Mouse (Mus musculus) neural tube, embryonic 13.5 days (tissue): ENCODE measurements at regions not wholly inside any gene's neighbourhood (a gene's known extent, or its start where the extent isn't known, plus 50 kb on each side); places are given as distances from the start of the nearest gene placed in this dataset.
A peak's percentile ranks its signal among the peaks of the same experiment; 100 is the strongest.

Source experiments
- ATAC-seq: fragments of 200-750 bp; cut with Nextera tagmentation; 2 replicates; pipeline ENCODE4 v1.8.0; 2017; ENCODE audit warnings: low read depth, mild to moderate bottlenecking, moderate TSS enrichment, moderate library complexity
- H3K27ac ChIP-seq: fragments of 300-500 bp; sonication (generic); replicated peaks from 2 replicates; pipeline ENCODE4 v1.5.1; 2015; ENCODE audit warnings: moderate library complexity, mild to moderate bottlenecking, inconsistent platforms
- H3K27me3 ChIP-seq: fragments of 300-500 bp; sonication (generic); 2 replicates; pipeline ENCODE4 v1.6.1; 2015; ENCODE audit warnings: mild to moderate bottlenecking, inconsistent platforms
- H3K36me3 ChIP-seq: fragments of 300-500 bp; sonication (generic); 2 replicates; pipeline ENCODE4 v1.6.1; 2015; ENCODE audit warnings: mild to moderate bottlenecking, inconsistent platforms
- H3K4me1 ChIP-seq: fragments of 300-500 bp; sonication (generic); replicated peaks from 2 replicates; pipeline ENCODE4 v1.6.1; 2015; ENCODE audit warnings: inconsistent platforms
- H3K4me2 ChIP-seq: fragments of 300-500 bp; sonication (generic); 2 replicates; pipeline ENCODE4 v1.6.1; 2015; ENCODE audit warnings: inconsistent platforms, mild to moderate bottlenecking, moderate library complexity
- H3K4me3 ChIP-seq: fragments of 300-500 bp; sonication (generic); 2 replicates; pipeline ENCODE4 v1.5.1; 2015; ENCODE audit warnings: mild to moderate bottlenecking, inconsistent platforms
- H3K9ac ChIP-seq: fragments of 300-500 bp; sonication (generic); 2 replicates; pipeline ENCODE4 v1.6.1; 2015; ENCODE audit warnings: moderate library complexity, mild to moderate bottlenecking, inconsistent platforms
- H3K9me3 ChIP-seq: fragments of 300-500 bp; sonication (generic); 2 replicates; pipeline ENCODE4 v1.6.1; 2016; ENCODE audit warnings: inconsistent platforms
- WGBS: fragments of 180-500 bp; shearing (Covaris S2); methylation state at CpG from one replicate; pipeline ENCODE4 v1.1.7; 2015; 5-methylcytosine and 5-hydroxymethylcytosine counted together

GRCm38 (mm10) chr8:103148447-103148846 is 363.0 kb upstream of the Cdh11 start:
- 42% methylated on average over 10 of the region's 10 CpGs for WGBS
- H3K4me2 ChIP-seq, result no peak overlapping the region
- H3K4me1 ChIP-seq, result peaks cover 15% of the 10 kb centered on the region; the same call in 1 of the 2 replicates
- ATAC-seq, result 0 out of 2 replicates have a peak, but pooled peaks have one; percentile 32
- no peak overlapping the region for H3K27ac ChIP-seq
- no peak overlapping the region for H3K4me3 ChIP-seq
- no peaks in the 10 kb centered on the region for H3K27me3 ChIP-seq
- H3K9me3 ChIP-seq, result no peaks in the 10 kb centered on the region
- H3K36me3 ChIP-seq, result no peaks in the 10 kb centered on the region
- no peak overlapping the region for H3K9ac ChIP-seq

GRCm38 (mm10) chr8:103166623-103167316 is 381.3 kb upstream of the Cdh11 start:
- Histone ChIP-seq H3K4me1 (no peaks in the 10 kb centered on the region), H3K27me3 (no peaks in the 10 kb centered on the region), H3K9me3 (no peaks in the 10 kb centered on the region), H3K36me3 (no peaks in the 10 kb centered on the region), H3K9ac (no peak overlapping the region), H3K4me3 (no peak overlapping the region), H3K27ac (no peak overlapping the region), H3K4me2 (no peak overlapping the region)
- WGBS, result 68% methylated on average over 7 of the region's 7 CpGs
- ATAC-seq, result no peak

DNA sequence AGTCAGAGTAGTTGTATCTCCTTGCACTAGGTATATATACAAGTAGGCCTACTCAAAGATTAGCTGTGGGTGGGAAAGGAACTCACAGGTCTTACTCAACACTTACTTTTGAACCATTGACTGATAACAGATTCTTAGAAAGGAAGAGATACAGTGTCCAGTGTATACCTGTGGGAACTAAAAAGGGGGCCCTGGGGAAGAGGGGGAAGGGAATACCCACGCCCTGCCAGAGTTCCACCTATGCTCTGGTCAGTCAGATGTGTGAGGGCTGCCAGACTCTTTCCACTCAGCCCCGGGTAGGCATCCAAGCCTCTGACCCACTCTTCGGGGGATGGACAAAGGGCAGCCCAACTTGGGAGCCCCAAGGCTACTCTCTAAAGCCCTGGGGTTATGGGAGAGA is 387.9 kb upstream of the Cdh11 start:
- no peak overlapping the region for H3K9ac ChIP-seq
- H3K27ac ChIP-seq, result no peak overlapping the region
- H3K4me3 ChIP-seq, result no peak overlapping the region
- no peaks in the 10 kb centered on the region for H3K27me3 ChIP-seq
- no peaks in the 10 kb centered on the region for H3K9me3 ChIP-seq
- no peaks in the 10 kb centered on the region for H3K4me1 ChIP-seq
- H3K4me2 ChIP-seq, result no peak overlapping the region
- H3K36me3 ChIP-seq, result no peaks in the 10 kb centered on the region
- WGBS, result 85% methylated on average over 3 of the region's 3 CpGs
- no peak for ATAC-seq

DNA sequence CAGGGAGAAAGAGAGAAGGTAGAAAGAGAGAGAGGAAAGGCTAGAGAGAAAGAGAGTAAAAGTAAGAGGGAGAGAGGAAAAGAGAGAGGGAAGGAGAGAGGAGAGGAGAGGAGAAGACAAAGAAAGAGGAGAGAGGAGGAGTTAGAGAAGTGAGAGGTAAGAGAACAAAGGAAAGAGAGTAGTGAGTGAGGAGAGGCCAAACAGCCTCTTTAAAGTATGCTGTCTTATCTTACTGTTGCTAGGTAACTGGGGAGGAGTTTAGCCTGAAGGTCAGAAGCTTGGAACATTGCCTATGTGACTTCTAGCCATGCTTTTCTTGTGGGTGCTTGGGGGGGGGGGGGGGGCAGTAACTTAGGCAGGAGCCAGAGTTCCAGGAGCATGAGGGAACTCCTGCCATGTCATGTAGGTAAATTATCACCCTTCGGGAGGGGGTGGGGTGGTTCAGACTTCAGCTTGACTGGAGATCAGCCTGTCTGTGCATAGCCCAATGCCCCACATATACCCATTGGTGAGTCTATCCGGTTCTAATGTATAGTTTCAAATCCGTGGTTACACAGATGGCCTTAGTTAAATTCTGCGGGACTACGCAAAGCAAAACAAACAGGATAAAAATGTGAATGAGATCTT is 388.5 kb upstream of the Cdh11 start:
- Histone ChIP-seq H3K9ac (no peak overlapping the region), H3K36me3 (no peaks in the 10 kb centered on the region), H3K27me3 (no peaks in the 10 kb centered on the region), H3K4me3 (no peak overlapping the region), H3K27ac (no peak overlapping the region), H3K4me1 (no peaks in the 10 kb centered on the region), H3K4me2 (no peak overlapping the region), H3K9me3 (no peaks in the 10 kb centered on the region)
- ATAC-seq, result no peak
- 81% methylated on average over 5 of the region's 5 CpGs for WGBS

GRCm38 (mm10) chr8:103180661-103181060 is 395.2 kb upstream of the Cdh11 start:
- no peaks in the 10 kb centered on the region for H3K27me3 ChIP-seq
- H3K4me3 ChIP-seq, result no peak overlapping the region
- ATAC-seq, result no peak
- H3K4me1 ChIP-seq, result no peaks in the 10 kb centered on the region
- no peaks in the 10 kb centered on the region for H3K36me3 ChIP-seq
- no peaks in the 10 kb centered on the region for H3K9me3 ChIP-seq
- no peak overlapping the region for H3K27ac ChIP-seq
- H3K9ac ChIP-seq, result no peak overlapping the region
- H3K4me2 ChIP-seq, result no peak overlapping the region

DNA sequence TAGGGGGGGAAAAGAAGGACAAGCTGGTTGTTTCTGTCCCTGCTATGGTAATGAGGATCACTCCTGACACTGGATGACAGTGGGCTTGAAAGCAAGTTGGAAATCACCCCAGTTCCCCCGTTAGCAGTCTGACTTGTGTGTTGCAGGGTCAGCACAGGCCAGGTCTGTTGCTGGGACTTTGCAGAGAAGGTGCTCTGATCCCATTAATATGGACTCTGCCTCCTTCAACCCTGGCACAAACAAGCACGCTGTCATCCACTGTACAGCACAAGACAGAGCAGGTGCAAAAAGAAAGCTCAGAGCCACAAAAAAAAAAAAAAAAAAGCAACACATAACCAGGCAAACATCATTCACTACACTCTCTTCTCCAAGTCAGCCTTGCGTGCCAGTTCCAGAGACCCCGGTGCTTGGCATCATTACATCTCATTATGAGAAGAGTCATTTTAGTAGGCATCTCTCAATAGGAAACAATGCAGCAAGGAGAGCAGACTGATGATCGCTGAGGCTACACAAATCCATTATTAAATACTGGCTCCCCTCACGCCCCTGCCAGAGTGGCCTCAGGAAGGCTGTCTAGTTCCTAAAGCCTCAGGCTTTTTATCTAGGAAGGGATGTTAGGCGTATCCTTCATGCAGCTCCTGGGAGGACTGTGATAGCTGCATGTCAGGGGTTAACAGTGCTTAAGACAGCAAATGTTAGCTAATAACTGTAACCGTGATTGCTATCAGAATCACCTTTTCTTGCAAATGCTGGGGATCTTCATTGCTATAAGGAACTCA is 403.5 kb upstream of the Cdh11 start:
- WGBS, result 54% methylated on average over 8 of the region's 8 CpGs
- H3K4me3 ChIP-seq, result no peak overlapping the region
- H3K4me1 ChIP-seq, result peaks cover 12% of the 10 kb centered on the region
- H3K36me3 ChIP-seq, result no peaks in the 10 kb centered on the region
- ATAC-seq, result no peak
- no peaks in the 10 kb centered on the region for H3K9me3 ChIP-seq
- H3K9ac ChIP-seq, result no peak overlapping the region
- no peak overlapping the region for H3K4me2 ChIP-seq
- no peak overlapping the region for H3K27ac ChIP-seq
- H3K27me3 ChIP-seq, result no peaks in the 10 kb centered on the region

GRCm38 (mm10) chr8:103198251-103198650 is 412.8 kb upstream of the Cdh11 start:
- ATAC-seq, result no peak

GRCm38 (mm10) chr8:103199696-103200615 is 414.5 kb upstream of the Cdh11 start:
- no peaks in the 10 kb centered on the region for H3K27me3 ChIP-seq
- peaks cover 8% of the 10 kb centered on the region; the same call in 1 of the 2 replicates for H3K4me1 ChIP-seq
- no peak overlapping the region for H3K27ac ChIP-seq
- H3K9ac ChIP-seq, result no peak overlapping the region
- no peaks in the 10 kb centered on the region for H3K9me3 ChIP-seq
- H3K36me3 ChIP-seq, result no peaks in the 10 kb centered on the region
- no peak for ATAC-seq
- no peak overlapping the region for H3K4me2 ChIP-seq
- no peak overlapping the region for H3K4me3 ChIP-seq
- WGBS, result 69% methylated on average over 11 of the region's 11 CpGs

More at GRCm38 (mm10) chr8:103198251-103198650, 412.8 kb upstream of the Cdh11 start:
- 72% methylated on average over 3 of the region's 3 CpGs for WGBS
- no peak overlapping the region for H3K27ac ChIP-seq
- H3K4me2 ChIP-seq, result no peak overlapping the region
- H3K4me3 ChIP-seq, result no peak overlapping the region
- no peaks in the 10 kb centered on the region for H3K9me3 ChIP-seq
- H3K36me3 ChIP-seq, result no peaks in the 10 kb centered on the region
- no peaks in the 10 kb centered on the region for H3K27me3 ChIP-seq
- no peak overlapping the region for H3K9ac ChIP-seq
- H3K4me1 ChIP-seq, result peaks cover 10% of the 10 kb centered on the region; the same call in 1 of the 2 replicates

DNA sequence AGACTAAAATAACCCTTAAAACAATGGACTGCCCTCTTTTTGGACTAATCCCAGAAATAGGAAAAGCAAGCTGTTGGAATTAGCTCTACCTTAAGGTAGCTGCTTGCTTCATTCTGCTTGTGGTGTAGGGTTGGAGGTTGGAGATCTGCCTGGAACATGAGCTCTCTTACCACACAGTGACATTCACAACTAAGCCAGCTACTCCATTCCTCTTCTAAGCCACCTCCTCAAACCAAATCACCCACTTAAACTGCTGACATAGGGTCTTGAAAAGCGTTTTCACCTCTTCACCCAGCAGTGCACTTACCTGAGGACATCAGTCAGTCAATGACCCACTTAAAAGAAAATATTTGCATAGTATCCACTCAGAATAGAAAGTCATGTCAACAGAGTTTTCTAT is 418.3 kb upstream of the Cdh11 start:
- Histone ChIP-seq H3K9me3 (no peaks in the 10 kb centered on the region), H3K27ac (no peak overlapping the region), H3K4me3 (no peak overlapping the region), H3K36me3 (no peaks in the 10 kb centered on the region), H3K27me3 (no peaks in the 10 kb centered on the region), H3K4me2 (no peak overlapping the region), H3K4me1 (no peaks in the 10 kb centered on the region), H3K9ac (no peak overlapping the region)
- no peak for ATAC-seq
- 74% methylated on average over 1 of the region's 1 CpGs for WGBS

- no peak for ATAC-seq
- Histone ChIP-seq H3K4me1 (no peaks in the 10 kb centered on the region), H3K27me3 (no peaks in the 10 kb centered on the region), H3K4me3 (no peak overlapping the region), H3K4me2 (no peak overlapping the region), H3K27ac (no peak overlapping the region), H3K36me3 (no peaks in the 10 kb centered on the region), H3K9ac (no peak overlapping the region), H3K9me3 (no peaks in the 10 kb centered on the region)
- 71% methylated on average over 2 of the region's 2 CpGs for WGBS
Observed at GRCm38 (mm10) chr8:103214606-103215005, 429.2 kb upstream of the Cdh11 start.

DNA sequence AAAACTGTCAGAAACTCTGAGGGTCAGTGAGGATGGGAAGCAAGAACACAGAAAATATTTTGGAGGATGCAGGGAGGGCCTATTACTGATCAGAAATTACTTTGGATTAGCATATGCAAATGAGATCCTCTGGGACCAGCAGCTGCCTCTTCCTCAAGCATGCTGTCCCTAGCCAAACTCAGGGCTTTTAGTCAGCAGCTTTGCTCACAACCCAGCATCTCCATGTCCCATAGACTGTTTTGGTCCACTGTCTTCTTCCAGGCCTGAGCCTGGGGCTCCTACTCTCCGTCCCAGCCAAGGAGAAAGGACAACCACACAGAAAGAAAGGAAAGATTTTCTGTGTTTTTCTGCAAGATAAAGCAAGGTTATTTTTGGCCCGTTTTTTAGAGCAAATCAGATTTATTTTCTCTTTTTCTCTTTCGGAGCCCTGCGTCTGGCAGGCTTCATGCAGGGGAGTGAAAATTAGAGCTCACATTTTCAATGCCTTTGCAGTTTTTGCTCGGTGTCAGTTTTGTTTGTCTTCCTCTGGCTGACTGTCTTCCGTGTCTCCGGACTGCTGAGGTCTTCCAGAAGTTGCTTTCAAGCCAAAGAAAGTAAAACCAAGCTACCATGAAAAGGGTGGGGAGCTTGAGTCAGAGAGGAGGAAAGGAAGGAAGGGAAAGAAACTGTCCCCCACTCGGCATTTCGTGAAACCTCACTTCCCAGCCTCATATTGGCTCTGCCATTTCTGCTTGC is 445.5 kb upstream of the Cdh11 start:
- ATAC-seq, result no peak
- Histone ChIP-seq H3K9me3 (no peaks in the 10 kb centered on the region), H3K4me1 (no peaks in the 10 kb centered on the region), H3K9ac (no peak overlapping the region), H3K27me3 (no peaks in the 10 kb centered on the region), H3K4me3 (no peak overlapping the region), H3K27ac (no peak overlapping the region), H3K36me3 (no peaks in the 10 kb centered on the region), H3K4me2 (no peak overlapping the region)
- 78% methylated on average over 9 of the region's 9 CpGs for WGBS
